Mouse (Mus musculus) left cerebral cortex, postnatal 10 days (tissue): ENCODE data around the gene Cdh20. TPM values are rescaled to one million over a fixed set of nuclear protein-coding genes. Genes with fewer than 3 reads are reported as not detected.
"Not testable (repeated sequence)": the region's sequence is repeated elsewhere in the genome, so short reads cannot be mapped to it uniquely, and the experiment has no call there.

Experiments
- DNase-seq, 2 experiments: peaks; one replicate each; pipeline ENCODE4 v3.0.0; 2021 to 2022; ENCODE audit warnings: low spot score in 2 of 2, mixed read lengths in 1 of 2; ENCODE audit errors: extremely low spot score in 1 of 2
- intact Hi-C: fragments of 180-260 bp; cut with DNase I; formaldehyde crosslinking; loops from one replicate; pipeline ENCODE4 v1.15.1; 2025
- total RNA-seq, 2 experiments: library from RNA; stranded (reverse); gene quantifications; 2 replicates each; pipeline ENCODE4 v1.2.3; 2021

The Cdh20 gene
- total RNA-seq, 2 experiments from 2014 or later = 22.8 to 23.4 TPM

GRCm38 (mm10) chr1:104877384-104877783 is 109.1 kb downstream of the Cdh20 start:
- intact Hi-C loops = no loop called here
- no peak for DNase-seq

- intact Hi-C loops = loop anchor here (10.0 kb wide), 1 partner anchor 127 kb away; no protein-coding TSS in a partner anchor
- DNase-seq = no peak
Measured at GRCm38 (mm10) chr1:104901815-104902214, 133.5 kb downstream of the Cdh20 start.

GRCm38 (mm10) chr1:104903409-104903808 is 135.1 kb downstream of the Cdh20 start:
- no peak for DNase-seq
- intact Hi-C loops = loop anchor here (10.0 kb wide), 1 partner anchor 129 kb away; no protein-coding TSS in a partner anchor

GRCm38 (mm10) chr1:104912407-104912806 is 144.1 kb downstream of the Cdh20 start:
- peak; percentile 15 to 18 for DNase-seq
- intact Hi-C loops = no loop called here

GRCm38 (mm10) chr1:104916507-104916906 is 148.2 kb downstream of the Cdh20 start:
- no peak for DNase-seq
- intact Hi-C loops = no loop called here

GRCm38 (mm10) chr1:104917307-104917836 is 149.0 kb downstream of the Cdh20 start:
- intact Hi-C loops = no loop called here
- DNase-seq = no peak

GRCm38 (mm10) chr1:104933051-104933450 is 164.7 kb downstream of the Cdh20 start:
- no peak for DNase-seq
- intact Hi-C loops = no loop called here

- intact Hi-C loops = no loop called here
- DNase-seq = no peak
Measured at GRCm38 (mm10) chr1:104936966-104937365, 168.6 kb downstream of the Cdh20 start.

GRCm38 (mm10) chr1:104939156-104939555 is 170.8 kb downstream of the Cdh20 start:
- intact Hi-C loops = no loop called here
- no peak for DNase-seq

GRCm38 (mm10) chr1:104944470-104945109 is 176.3 kb downstream of the Cdh20 start:
- intact Hi-C loops = loop anchor here (5.0 to 10.0 kb wide), 4 partner anchors 172 to 1140 kb away; no protein-coding TSS in a partner anchor

GRCm38 (mm10) chr1:104945110-104945489 is 176.8 kb downstream of the Cdh20 start:
- intact Hi-C loops = loop anchor here (10.0 kb wide), 3 partner anchors 320 to 1140 kb away; no protein-coding TSS in a partner anchor

More at GRCm38 (mm10) chr1:104944470-104945109, 176.3 kb downstream of the Cdh20 start:
- peak; percentile 49 to 59 for DNase-seq

GRCm38 (mm10) chr1:104949640-104950039 is 181.3 kb downstream of the Cdh20 start:
- not testable (repeated sequence) for DNase-seq
- intact Hi-C loops = loop anchor here (10.0 kb wide), 3 partner anchors 325 to 1145 kb away; no protein-coding TSS in a partner anchor

More at GRCm38 (mm10) chr1:104945110-104945489, 176.8 kb downstream of the Cdh20 start:
- no peak for DNase-seq

- DNase-seq = no peak
- intact Hi-C loops = no loop called here
Measured at GRCm38 (mm10) chr1:104957046-104957445, 188.7 kb downstream of the Cdh20 start.

GRCm38 (mm10) chr1:104961670-104962069 is 193.3 kb downstream of the Cdh20 start:
- no peak for DNase-seq
- intact Hi-C loops = no loop called here

GRCm38 (mm10) chr1:104962257-104962656 is 193.9 kb downstream of the Cdh20 start:
- intact Hi-C loops = no loop called here
- DNase-seq = no peak

- DNase-seq = no peak
- intact Hi-C loops = loop anchor here (5.0 kb wide), 1 partner anchor 1177 kb away; no protein-coding TSS in a partner anchor
Measured at GRCm38 (mm10) chr1:104979068-104979467, 210.7 kb downstream of the Cdh20 start.

GRCm38 (mm10) chr1:104980273-104980672 is 211.9 kb downstream of the Cdh20 start:
- no peak for DNase-seq
- intact Hi-C loops = loop anchor here (10.0 kb wide), 1 partner anchor 465 kb away; no protein-coding TSS in a partner anchor

GRCm38 (mm10) chr1:104986222-104986973 is 218.1 kb downstream of the Cdh20 start:
- intact Hi-C loops = loop anchor here (2.0 to 10.0 kb wide), 2 partner anchors 458 to 644 kb away; no protein-coding TSS in a partner anchor
- peak in 1 of 2 experiments; percentile 61 for DNase-seq

- DNase-seq = no peak
- intact Hi-C loops = loop anchor here (2.0 to 10.0 kb wide), 2 partner anchors 457 to 643 kb away; no protein-coding TSS in a partner anchor
Measured at GRCm38 (mm10) chr1:104987526-104987925, 219.2 kb downstream of the Cdh20 start.
